Mouse (Mus musculus) CD4-positive, CD25-positive, alpha-beta regulatory T cell, adult 4 months (primary cell): Measurements from ENCODE around the gene Casc3. TPM values are rescaled to one million over a fixed set of nuclear protein-coding genes. Genes with fewer than 3 reads are reported as not detected.
"Not testable (repeated sequence)": the region's sequence is repeated elsewhere in the genome, so short reads cannot be mapped to it uniquely, and the experiment has no call there.

Experiments used
- ATAC-seq: one replicate; pipeline ENCODE4 v1.8.0; 2017
- polyA plus RNA-seq, 2 experiments: library from polyadenylated mRNA; unstranded; fragments of 100-300 nt; shearing (Covaris generic); gene quantifications; one replicate each; pipeline ENCODE4 v1.2.1; 2017

The Casc3 gene
- polyA plus RNA-seq, 2 experiments from 2014 or later: 13.6 to 14.5 TPM

GRCm38 (mm10) chr11:98790631-98791205, 14.0 kb upstream of the Casc3 start:
- ATAC-seq: no peak

GRCm38 (mm10) chr11:98791448-98791847, 13.3 kb upstream of the Casc3 start:
- no peak for ATAC-seq

GRCm38 (mm10) chr11:98792081-98792480, 12.6 kb upstream of the Casc3 start:
- no peak for ATAC-seq

GRCm38 (mm10) chr11:98794469-98795014, 10.2 kb upstream of the Casc3 start:
- ATAC-seq: peak; percentile 63

GRCm38 (mm10) chr11:98795015-98795713, 9.5 kb upstream of the Casc3 start, which contains the start of gene Msl1:
Gene Msl1 (plus strand): TSS chr11:98795516.
- peak; percentile 50 for ATAC-seq

DNA sequence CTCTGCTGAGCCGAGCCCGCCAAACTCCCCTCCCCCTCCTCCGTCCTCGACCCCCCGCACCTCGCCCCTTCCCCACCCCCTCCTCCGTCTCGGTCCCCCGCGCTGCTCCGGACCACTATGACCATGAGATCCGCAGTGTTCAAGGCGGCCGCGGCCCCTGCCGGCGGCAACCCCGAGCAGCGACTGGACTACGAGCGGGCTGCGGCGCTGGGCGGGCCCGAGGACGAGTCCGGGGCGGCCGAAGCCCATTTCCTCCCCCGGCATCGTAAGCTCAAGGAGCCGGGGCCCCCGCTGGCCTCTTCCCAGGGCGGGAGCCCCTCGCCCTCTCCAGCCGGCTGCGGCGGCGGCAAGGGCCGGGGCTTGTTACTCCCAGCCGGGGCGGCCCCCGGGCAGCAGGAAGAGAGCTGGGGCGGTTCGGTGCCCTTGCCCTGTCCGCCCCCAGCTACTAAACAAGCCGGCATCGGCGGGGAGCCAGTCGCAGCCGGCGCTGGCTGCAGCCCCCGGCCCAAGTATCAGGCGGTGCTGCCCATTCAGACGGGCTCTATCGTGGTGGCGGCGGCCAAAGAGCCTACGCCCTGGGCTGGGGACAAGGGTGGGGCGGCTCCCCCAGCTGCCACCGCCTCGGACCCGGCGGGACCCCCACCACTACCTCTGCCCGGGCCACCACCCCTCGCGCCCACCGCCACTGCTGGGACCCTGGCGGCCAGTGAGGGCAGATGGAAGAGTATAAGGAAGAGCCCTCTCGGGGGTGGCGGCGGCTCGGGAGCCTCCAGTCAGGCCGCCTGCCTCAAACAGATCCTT, 8.8 kb upstream of the Casc3 start:
- ATAC-seq: peak; percentile 8

- ATAC-seq: peak; percentile 27
Observed at GRCm38 (mm10) chr11:98796515-98797216, 8.0 kb upstream of the Casc3 start.

DNA sequence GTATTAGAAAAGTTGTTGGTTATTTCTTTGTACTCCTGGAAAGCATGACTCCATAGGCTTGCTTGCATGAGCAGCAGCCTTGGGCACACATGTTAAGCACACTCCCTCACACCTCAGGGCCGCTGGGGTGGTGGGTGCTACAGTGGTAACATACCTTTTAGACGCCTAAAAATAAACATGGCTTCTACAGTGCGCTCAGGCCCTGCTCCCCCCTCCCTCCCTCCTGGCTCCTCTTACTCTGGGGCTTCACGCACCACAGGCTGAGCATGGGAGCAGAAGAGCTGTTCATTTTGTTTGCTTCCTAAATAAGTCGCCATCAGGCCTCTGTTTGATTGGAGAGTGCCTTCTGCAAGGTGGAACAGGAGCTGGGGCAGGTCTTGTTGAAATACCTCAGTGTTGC, 7.4 kb upstream of the Casc3 start:
- ATAC-seq: no peak

DNA sequence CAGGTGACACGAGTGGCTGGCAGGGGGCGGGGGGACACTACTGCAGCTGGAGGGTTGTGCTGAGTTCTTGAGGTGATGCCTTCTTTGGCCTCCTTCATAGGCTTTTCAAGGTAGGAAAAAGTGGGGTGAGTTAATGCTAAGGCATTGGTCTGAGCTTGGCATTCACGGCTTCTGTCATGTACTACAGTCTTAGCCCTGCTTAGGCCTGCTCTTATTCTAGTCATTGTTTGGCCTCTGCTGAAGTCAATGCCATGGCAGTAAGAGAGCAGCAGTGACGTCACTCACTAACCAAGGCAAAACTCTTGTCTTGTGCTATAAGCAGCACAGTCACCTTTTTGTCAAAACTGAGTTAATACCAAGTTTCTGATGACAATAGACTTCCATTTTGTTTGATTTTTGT, 6.8 kb upstream of the Casc3 start:
- ATAC-seq: no peak

- no peak for ATAC-seq
Observed at GRCm38 (mm10) chr11:98808417-98808816, 3.7 kb downstream of the Casc3 start.

DNA sequence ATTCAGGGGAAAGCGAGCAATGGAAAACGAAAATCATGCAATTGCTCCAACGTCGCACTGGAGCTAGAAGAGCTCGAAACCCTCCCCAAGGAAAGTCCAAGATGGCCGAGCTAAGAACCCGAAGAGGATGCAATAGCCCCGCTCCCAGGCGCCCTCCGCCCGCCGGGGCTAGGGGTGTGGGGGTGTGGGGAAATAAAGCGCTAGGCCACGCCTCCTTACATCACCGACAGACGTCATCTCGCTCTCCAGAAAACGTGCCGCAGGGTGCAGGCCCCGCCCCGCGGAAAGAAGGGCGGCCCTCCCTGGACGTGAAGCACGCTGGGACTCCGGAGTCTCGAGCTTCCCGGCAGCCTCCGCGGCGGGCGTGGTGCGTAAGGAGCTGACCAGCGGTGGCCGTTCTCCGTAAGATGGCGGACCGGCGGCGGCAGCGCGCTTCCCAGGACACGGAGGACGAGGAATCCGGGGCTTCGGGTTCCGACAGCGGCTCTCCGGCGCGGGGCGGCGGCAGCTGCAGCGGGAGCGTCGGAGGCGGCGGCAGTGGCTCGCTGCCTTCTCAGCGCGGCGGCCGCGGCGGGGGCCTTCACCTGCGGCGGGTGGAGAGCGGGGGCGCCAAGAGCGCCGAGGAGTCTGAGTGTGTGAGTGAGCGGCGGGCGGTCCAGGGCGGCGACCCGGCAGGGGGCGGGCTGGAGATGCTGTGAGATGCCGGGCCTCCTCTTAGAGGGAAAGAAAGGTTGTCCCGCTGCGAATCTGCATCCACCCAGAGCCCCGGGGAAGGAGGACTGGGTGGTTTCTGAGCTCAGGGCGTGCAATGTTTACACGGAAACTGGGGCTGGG, 5.0 kb downstream of the Casc3 start:
- peak; percentile 93 for ATAC-seq

- no peak for ATAC-seq
Observed at GRCm38 (mm10) chr11:98810686-98811085, 6.0 kb downstream of the Casc3 start.

- ATAC-seq: no peak
Observed at GRCm38 (mm10) chr11:98816706-98817239, 12.1 kb downstream of the Casc3 start.

- ATAC-seq: no peak
Observed at GRCm38 (mm10) chr11:98820968-98821367, 16.3 kb downstream of the Casc3 start.

- ATAC-seq: not testable (repeated sequence)
Observed at GRCm38 (mm10) chr11:98826071-98826470, 21.4 kb downstream of the Casc3 start.

DNA sequence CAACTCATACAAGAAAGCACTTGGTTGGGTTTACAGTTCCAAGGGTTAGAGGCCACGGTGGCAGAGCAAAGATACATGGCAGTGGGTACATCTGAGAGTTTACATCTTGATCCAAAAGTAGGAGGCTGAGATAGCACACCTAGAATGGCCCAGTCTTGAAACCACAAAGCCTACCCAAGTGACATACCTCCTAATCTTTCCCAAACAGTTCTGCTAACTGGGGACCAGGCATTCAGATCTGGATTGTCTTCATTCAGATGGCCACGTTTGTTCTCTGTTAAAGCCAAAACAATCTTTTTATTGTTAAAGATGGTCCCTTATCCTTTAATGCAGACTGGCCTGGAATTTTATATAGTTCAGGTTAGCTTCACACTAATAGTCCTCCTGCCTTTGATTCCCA, 23.2 kb downstream of the Casc3 start:
- ATAC-seq: no peak

GRCm38 (mm10) chr11:98829091-98829775, 24.5 kb downstream of the Casc3 start:
- ATAC-seq: peak; percentile 62

DNA sequence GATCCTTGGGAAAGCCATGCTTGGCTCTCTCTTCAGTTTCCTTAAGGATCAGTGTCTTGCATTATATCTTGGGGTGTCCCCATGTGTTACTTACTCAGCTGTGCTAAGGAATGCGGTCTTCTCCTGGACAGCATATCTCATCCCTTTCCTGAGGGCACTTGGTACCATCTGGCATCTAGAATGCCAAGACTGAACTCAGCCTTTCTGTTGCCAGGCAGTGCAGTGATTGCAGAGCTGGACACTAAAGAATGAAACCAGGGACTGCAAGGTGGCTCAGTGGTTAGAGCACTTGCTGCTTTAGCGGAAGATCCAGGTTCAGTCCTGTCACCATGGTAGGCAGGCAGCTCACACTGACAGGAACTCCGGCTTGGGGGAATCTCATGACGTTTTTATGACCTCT, 25.2 kb downstream of the Casc3 start:
- ATAC-seq: no peak

- no peak for ATAC-seq
Observed at GRCm38 (mm10) chr11:98835296-98835695, 30.6 kb downstream of the Casc3 start.

- ATAC-seq: no peak
Observed at GRCm38 (mm10) chr11:98835725-98836124, 31.0 kb downstream of the Casc3 start.

DNA sequence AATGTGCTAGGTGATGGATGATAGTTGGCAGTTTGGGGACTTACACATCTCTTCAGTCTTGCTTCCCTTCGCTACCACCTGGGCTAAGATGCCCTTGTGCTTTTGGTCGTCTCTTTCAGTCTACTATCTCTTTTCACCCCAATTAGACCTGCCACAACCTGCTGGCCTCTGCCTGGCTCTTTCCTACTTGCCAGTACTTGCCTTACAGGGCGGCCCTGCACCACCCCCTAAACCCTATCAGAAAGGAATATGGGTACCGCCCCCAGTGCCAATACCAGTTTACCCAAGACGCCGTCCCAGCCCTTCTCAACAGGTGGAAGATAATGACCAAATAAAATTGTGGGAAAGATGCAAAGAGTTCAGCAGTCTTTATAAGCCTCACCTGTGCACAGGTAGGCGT, 31.4 kb downstream of the Casc3 start:
- ATAC-seq: no peak
